Mouse (Mus musculus): ENCODE results near the gene Gabrr3. TPM values are rescaled to one million over a fixed set of nuclear protein-coding genes. Genes with fewer than 3 reads are reported as not detected.
"Not testable (repeated sequence)": the region's sequence is repeated elsewhere in the genome, so short reads cannot be mapped to it uniquely, and the experiment has no call there.

Gene Gabrr3
- polyA plus RNA-seq, 1 experiment from 2014 or later: not detected

DNA sequence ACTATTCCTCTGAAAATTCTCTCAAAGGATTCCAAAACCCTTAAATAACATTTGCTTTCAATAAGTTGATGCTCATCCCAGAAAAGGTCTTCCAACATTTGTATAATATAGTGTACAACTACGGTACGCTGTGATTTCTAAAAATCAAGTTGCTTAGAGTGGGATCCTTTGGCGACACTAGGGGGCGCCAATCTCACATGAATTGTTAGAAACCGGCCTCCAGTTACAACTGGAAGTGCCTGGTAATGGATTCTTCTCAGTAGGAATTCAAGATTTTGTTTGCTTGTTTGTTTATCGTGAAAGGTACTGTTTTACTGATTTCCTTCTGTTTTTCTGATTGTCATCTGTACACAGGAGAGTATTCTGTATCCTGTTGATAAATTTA lies 13.7 kb downstream of the Gabrr3 start:
- in situ Hi-C loops (cut with MboI; ENCODE audit: low pct_unique_long_range_greater_than_20kb): loop anchor here (5.0 kb wide), 1 partner anchor 196 kb away; no protein-coding TSS in a partner anchor
- peaks cover 26% of the 10 kb centered on the region for H3K27me3 ChIP-seq
- TF ChIP-seq CTCF (IDR thresholded peaks at IDR 0.05): peak; percentile 78
- POLR2A ChIA-PET: no interaction called here
- DNase-seq (ENCODE audit: low read depth, low spot score) (no peak), ATAC-seq (peak; percentile 76)
- CTCF ChIA-PET: interaction anchor here (1.6 to 1.9 kb wide), 2 partner anchors 11 to 55 kb away, joined by 4 to 8 read pairs; no protein-coding TSS in a partner anchor

DNA sequence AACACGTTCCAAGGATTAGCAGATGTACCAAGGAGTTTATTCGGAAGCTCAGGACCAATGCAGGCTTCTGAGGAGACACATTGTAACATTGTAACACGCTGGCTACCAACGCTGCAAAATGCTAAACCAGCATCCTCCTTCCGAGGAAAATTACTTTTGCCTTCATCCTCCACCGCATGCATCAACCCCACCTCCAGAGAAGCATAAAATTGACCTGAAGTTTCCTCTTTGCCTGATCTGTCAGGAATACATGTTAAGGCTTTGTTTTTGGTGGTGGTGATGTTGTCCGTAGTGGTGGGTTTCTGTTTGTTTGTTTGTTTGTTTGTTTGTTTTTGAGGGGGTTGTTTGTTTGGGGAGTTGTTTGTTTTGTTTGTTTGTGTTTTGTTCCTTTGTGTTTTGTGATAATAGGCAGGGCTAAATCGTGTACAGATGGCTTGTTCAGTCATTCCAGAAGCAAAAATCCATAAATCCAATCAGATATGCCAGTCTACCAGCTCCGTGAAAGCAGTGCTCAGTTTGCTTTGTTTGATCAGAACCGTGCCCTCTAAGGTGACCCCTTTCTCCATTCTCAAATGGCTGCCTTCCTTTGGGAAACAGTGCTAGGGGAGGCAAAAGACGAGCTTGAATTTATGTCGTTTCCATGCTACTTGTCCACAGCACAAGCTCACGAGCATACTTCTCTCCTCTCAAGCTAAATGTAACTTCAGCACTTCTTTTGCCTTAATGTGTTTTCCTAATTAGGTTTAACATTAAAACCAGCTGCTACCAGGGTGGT lies 14.6 kb downstream of the Gabrr3 start:
- in situ Hi-C loops (cut with MboI; ENCODE audit: low pct_unique_long_range_greater_than_20kb): loop anchor here (5.0 kb wide), 1 partner anchor 196 kb away; no protein-coding TSS in a partner anchor
- no peak for DNase-seq (ENCODE audit: low read depth, low spot score)
- CTCF ChIA-PET: interaction anchor here (1.0 to 1.9 kb wide), 4 partner anchors 12 to 261 kb away, joined by 3 to 8 read pairs (median 4); no protein-coding TSS in a partner anchor
- POLR2A ChIA-PET: no interaction called here
- peaks cover 29% of the 10 kb centered on the region for H3K27me3 ChIP-seq
- ATAC-seq: no peak
- no peak for TF ChIP-seq CTCF (IDR thresholded peaks at IDR 0.05)

DNA sequence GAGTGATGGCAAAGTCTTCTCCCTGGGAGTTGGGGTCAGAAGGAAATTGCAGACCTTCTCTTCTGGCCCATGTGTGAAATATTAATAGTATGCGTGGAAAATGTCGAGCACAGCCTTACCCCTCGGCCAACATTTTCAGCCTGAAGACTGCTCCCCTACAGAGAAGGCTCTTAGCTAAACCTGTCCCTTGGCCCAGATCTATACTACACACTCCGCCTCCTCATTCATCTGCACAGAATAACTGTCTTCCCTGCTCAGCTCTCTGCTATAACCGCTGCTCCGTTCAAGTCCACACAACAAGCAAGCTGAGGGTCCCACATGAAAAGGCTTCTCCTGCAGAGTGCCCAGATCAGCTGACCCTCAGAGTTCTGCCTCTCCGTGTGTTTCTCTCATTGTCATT lies 20.8 kb downstream of the Gabrr3 start:
- POLR2A ChIA-PET: no interaction called here

DNA sequence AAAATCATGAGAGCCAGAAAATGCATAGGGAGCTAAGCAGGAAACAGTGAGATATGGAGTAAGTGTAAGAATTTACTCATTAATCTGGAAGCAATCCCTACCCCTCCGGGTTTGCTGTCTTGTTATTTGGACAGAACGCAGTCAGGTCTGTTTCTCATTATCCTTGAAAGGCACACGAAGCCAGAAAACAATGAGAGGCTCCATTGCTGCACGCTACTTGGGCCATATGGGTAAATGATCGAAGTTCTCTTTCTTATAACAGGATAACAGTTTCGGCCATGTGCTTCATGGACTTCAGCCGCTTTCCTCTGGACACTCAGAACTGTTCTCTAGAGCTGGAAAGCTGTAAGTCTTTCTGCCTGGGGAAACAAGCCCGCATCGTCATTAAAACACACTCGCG lies 26.0 kb downstream of the Gabrr3 start:
- POLR2A ChIA-PET: no interaction called here
- no peak for TF ChIP-seq CTCF (IDR thresholded peaks at IDR 0.05)
- CTCF ChIA-PET: no interaction called here
- DNase-seq (ENCODE audit: low read depth, low spot score) (no peak), ATAC-seq (no peak)
- in situ Hi-C loops (cut with MboI; ENCODE audit: low pct_unique_long_range_greater_than_20kb): no loop called here
- H3K27me3 ChIP-seq: peaks cover 44% of the 10 kb centered on the region

More for the DNA sequence above, 20.8 kb downstream of the Gabrr3 start:
- in situ Hi-C loops (cut with MboI; ENCODE audit: low pct_unique_long_range_greater_than_20kb): no loop called here
- H3K27me3 ChIP-seq: peaks cover 43% of the 10 kb centered on the region
- ATAC-seq (no peak), DNase-seq (ENCODE audit: low read depth, low spot score) (no peak)
- no peak for TF ChIP-seq CTCF (IDR thresholded peaks at IDR 0.05)
- CTCF ChIA-PET: interaction anchor here (1.2 kb wide), 1 partner anchor 9 kb away, joined by 3 read pairs; no protein-coding TSS in a partner anchor

DNA sequence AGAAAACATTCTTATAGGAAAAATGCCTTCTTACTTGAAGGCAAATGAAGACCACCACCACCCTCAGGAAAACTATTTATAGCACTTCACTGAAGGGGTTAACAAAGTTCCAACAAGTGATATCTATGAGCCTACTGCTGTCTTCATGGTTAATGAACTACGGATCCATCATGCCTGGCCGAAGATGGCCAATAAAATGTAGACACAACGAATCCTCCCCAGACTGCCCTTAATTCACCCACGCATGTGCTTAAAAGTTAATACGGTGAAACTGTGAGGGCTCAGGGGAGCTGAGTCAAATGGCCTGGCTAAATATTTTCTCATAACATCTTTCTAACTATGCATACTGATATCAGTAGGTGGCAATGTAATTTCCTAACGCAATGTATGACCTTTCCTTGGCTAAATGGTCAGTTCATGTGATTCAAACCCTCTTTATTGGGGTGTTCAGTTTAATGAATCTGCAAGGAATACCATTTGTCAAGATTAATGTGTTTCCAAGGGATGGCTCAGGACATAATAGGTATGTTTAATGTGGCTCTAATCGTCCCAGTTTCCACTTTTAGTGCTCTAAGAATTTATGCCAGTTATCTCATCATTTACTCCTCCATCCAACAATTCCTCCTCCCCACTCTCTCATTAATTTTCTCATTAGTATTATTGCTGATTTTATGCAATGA lies 37.9 kb downstream of the Gabrr3 start:
- H3K27me3 ChIP-seq: peaks cover 23% of the 10 kb centered on the region
- no peak for ATAC-seq
- in situ Hi-C loops (cut with MboI; ENCODE audit: low pct_unique_long_range_greater_than_20kb): no loop called here
- DNase-seq (ENCODE audit: low read depth, low spot score): no peak
- no peak for TF ChIP-seq CTCF (IDR thresholded peaks at IDR 0.05)
- CTCF ChIA-PET: no interaction called here
- POLR2A ChIA-PET: no interaction called here

DNA sequence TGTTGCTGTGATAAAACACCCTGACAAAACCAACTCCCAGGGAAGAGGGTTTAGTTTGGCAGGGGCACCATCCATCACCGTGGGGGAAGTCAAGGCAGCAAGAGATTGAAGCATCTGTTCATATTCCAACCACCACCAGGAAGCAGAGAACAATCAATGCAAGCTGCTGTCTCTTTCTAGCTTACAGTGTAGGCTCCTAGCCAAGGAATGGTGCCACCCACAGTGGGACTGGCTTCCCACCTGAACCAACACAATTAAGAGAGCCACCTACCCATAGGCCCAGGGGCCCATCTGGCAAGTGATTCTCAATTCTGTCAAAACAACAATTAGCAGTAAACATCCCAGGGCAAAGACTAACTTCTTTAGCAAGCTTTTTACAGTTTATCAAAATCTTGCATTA lies 41.0 kb downstream of the Gabrr3 start:
- TF ChIP-seq CTCF (IDR thresholded peaks at IDR 0.05): no peak
- in situ Hi-C loops (cut with MboI; ENCODE audit: low pct_unique_long_range_greater_than_20kb): no loop called here
- ATAC-seq: no peak
- POLR2A ChIA-PET: interaction anchor here (0.6 kb wide), 1 partner anchor 29 kb away, joined by 3 read pairs; no protein-coding TSS in a partner anchor
- no peak for DNase-seq (ENCODE audit: low read depth, low spot score)
- CTCF ChIA-PET: no interaction called here
- peaks cover 23% of the 10 kb centered on the region for H3K27me3 ChIP-seq

DNA sequence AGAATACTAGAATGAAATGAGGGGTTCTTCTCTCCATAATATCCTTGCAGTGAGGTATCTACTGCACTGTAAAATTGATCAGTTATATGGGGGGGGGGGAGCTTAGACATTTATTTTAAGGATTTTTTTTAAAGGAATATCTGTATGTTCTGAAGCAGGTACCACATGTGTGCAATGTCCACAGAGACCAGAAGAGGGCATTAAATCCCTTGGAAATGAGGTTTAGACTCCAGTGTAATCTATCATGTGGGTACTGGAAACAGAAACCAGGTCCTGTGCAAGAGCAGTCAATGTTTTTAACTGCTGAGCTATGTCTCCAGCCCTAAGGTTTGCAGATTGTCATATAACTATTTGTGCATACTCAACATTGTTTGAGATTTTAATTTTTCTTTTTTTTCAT lies 42.0 kb downstream of the Gabrr3 start:
- H3K27me3 ChIP-seq: peaks cover 18% of the 10 kb centered on the region
- POLR2A ChIA-PET: no interaction called here
- DNase-seq (ENCODE audit: low read depth, low spot score): no peak
- no peak for TF ChIP-seq CTCF (IDR thresholded peaks at IDR 0.05)
- no peak for ATAC-seq
- in situ Hi-C loops (cut with MboI; ENCODE audit: low pct_unique_long_range_greater_than_20kb): no loop called here
- CTCF ChIA-PET: no interaction called here

DNA sequence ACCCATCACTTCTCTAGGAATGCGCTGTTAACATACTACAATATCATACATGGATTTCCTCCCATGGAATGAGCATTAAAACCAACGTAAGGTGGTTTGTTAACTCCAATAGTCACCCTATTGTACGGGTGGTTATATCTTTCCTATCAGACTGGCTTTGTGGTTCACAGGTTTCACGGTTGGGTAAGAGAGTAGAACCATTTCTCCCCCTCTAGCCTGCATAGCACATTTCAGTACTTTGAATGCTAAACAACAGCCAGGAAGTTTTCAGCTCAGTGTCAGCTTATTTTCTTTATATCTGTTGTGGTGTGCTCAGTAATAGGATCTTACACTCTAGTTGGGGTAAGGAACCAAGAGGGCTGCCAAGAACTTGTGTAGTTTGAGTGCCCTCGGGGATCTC lies 44.7 kb downstream of the Gabrr3 start:
- DNase-seq (ENCODE audit: low read depth, low spot score) (no peak), ATAC-seq (peak; percentile 35)
- in situ Hi-C loops (cut with MboI; ENCODE audit: low pct_unique_long_range_greater_than_20kb): no loop called here
- no peak for TF ChIP-seq CTCF (IDR thresholded peaks at IDR 0.05)
- CTCF ChIA-PET: no interaction called here
- H3K27me3 ChIP-seq: peaks cover 15% of the 10 kb centered on the region
- POLR2A ChIA-PET: interaction anchor here (0.6 kb wide), 1 partner anchor 41 kb away, joined by 3 read pairs; no protein-coding TSS in a partner anchor

DNA sequence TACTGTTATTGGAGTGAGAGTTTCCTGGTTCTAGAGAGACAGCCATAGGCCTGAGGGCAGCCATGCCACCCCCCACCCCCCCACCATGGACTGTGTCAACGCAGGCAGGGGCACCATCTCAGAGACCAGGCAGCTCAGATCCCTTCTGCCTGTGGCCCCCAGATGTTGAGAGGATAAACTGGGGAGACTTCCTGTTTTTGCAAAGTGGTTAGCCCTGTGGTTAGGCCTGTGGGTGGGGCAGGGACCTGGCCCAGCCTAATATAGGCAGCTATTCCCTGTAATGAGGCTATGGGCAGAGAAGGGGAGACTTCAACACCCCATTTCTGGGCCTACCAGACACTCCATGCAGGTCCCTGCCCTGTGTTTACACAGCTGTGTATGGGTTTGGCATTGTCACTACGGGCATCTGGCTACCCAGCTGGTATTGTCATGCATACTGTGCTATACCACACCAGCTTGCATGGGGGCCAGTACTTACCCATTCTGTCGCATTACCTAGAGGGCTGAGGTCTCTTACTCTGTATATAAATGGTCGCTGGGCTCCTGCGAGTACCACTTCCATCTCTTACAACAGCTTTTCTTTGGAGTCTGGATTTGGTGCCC lies 52.2 kb downstream of the Gabrr3 start:
- CTCF ChIA-PET; DNase-seq (ENCODE audit: low read depth, low spot score); POLR2A ChIA-PET; ATAC-seq; in situ Hi-C loops (cut with MboI; ENCODE audit: low pct_unique_long_range_greater_than_20kb): not testable (repeated sequence)
- H3K27me3 ChIP-seq: peaks cover 39% of the 10 kb centered on the region

DNA sequence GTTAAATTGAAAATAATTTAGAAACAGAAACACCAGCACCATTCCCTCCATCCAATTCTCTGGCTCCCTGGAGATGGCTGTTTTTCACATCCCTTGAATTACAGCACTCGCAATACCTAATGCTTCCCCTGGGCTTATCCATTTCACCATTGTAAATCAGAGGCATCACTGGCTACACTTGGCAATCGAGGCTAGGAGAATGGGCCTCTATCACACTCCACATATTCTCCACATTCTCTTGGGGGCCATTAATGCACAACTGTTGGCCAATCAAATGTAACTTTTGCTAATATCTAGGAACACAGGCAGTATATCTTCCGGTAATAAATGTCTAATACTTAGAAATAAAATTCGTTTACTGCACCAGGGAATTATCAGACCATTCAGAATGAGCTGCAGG lies 56.4 kb downstream of the Gabrr3 start:
- CTCF ChIA-PET: no interaction called here
- H3K27me3 ChIP-seq: peaks cover 32% of the 10 kb centered on the region
- DNase-seq (ENCODE audit: low read depth, low spot score) (no peak), ATAC-seq (no peak)
- in situ Hi-C loops (cut with MboI; ENCODE audit: low pct_unique_long_range_greater_than_20kb): no loop called here
- POLR2A ChIA-PET: no interaction called here
- TF ChIP-seq CTCF (IDR thresholded peaks at IDR 0.05): no peak

DNA sequence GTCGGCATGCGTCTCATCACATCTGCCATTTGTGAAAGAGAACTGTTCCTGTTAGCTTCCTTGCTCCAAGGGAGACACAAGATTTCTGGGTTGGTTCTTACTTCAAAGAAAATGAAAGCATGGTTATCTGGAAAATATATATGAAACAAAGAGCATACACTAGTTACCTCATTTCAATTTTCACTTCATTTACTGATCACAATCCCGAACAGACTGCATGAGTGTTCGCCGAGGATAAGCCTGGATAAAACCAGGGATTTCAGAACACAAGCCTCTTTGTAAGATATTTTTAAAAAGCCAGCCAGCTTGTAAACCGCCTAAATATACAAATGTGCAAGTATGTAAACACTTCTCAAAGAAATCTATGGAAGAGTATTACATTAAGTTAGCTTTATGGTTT lies 56.8 kb downstream of the Gabrr3 start:
- DNase-seq (ENCODE audit: low read depth, low spot score) (no peak), ATAC-seq (no peak)
- ChIA-PET POLR2A (no interaction called here), CTCF (no interaction called here)
- in situ Hi-C loops (cut with MboI; ENCODE audit: low pct_unique_long_range_greater_than_20kb): no loop called here
- peaks cover 32% of the 10 kb centered on the region for H3K27me3 ChIP-seq
- no peak for TF ChIP-seq CTCF (IDR thresholded peaks at IDR 0.05)

Measured in Patski (cell line).